Mouse (Mus musculus): ENCODE results near the gene Mnd1. TPM values are rescaled to one million over a fixed set of nuclear protein-coding genes. Genes with fewer than 3 reads are reported as not detected.
A peak's percentile ranks its signal among the peaks of the same experiment; 100 is the strongest.

Mnd1 gene
- polyA plus RNA-seq, 1 experiment from 2014 or later: 13.6 TPM

- no peak for DNase-seq (ENCODE audit: low spot score)
- H3K4me2 ChIP-seq (ENCODE audit: low read length): no peak overlapping the region
- peak; percentile 55; the same call in 1 of the 2 replicates for ATAC-seq (replicated peaks; ENCODE audit: low FRiP score, low TSS enrichment, low read depth)
- WGBS: 57% methylated on average over 11 of the region's 11 CpGs
- peaks cover 11% of the 10 kb centered on the region; the same call in 1 of the 2 replicates for H3K4me1 ChIP-seq (replicated peaks; ENCODE audit: control insufficient read depth, insufficient read depth, low read length)
- no peaks in the 10 kb centered on the region for H3K27me3 ChIP-seq (replicated peaks; ENCODE audit: control insufficient read depth, insufficient read depth, low read length)
- H3K36me3 ChIP-seq (ENCODE audit: control insufficient read depth, insufficient read depth, low read length): no peaks in the 10 kb centered on the region
- H3K9ac ChIP-seq (ENCODE audit: low read length): no peak overlapping the region
- no peak overlapping the region; the same call in 1 of the 2 replicates for H3K27ac ChIP-seq (ENCODE audit: low read depth)
- H3K9me3 ChIP-seq (ENCODE audit: control insufficient read depth, low read length): no peaks in the 10 kb centered on the region
- no peak overlapping the region for H3K4me3 ChIP-seq (ENCODE audit: low read depth, low read length)
Measured at GRCm38 (mm10) chr3:84128871-84129870, 26.4 kb downstream of the Mnd1 start.

GRCm38 (mm10) chr3:84127431-84127830 is 28.2 kb downstream of the Mnd1 start:
- no peak for ATAC-seq (replicated peaks; ENCODE audit: low FRiP score, low TSS enrichment, low read depth)
- H3K27ac ChIP-seq (ENCODE audit: low read depth): no peak overlapping the region

GRCm38 (mm10) chr3:84126721-84127120 is 28.9 kb downstream of the Mnd1 start:
- Histone ChIP-seq H3K4me3 (ENCODE audit: low read depth, low read length) (no peak overlapping the region), H3K4me2 (ENCODE audit: low read length) (no peak overlapping the region), H3K27me3 (replicated peaks; ENCODE audit: control insufficient read depth, insufficient read depth, low read length) (no peaks in the 10 kb centered on the region), H3K4me1 (replicated peaks; ENCODE audit: control insufficient read depth, insufficient read depth, low read length) (peaks cover 11% of the 10 kb centered on the region; the same call in 1 of the 2 replicates), H3K36me3 (ENCODE audit: control insufficient read depth, insufficient read depth, low read length) (no peaks in the 10 kb centered on the region), H3K9me3 (ENCODE audit: control insufficient read depth, low read length) (no peaks in the 10 kb centered on the region), H3K27ac (ENCODE audit: low read depth) (no peak overlapping the region), H3K9ac (ENCODE audit: low read length) (no peak overlapping the region)
- ATAC-seq (replicated peaks; ENCODE audit: low FRiP score, low TSS enrichment, low read depth) (no peak), DNase-seq (ENCODE audit: low spot score) (no peak)
- 81% methylated on average over 3 of the region's 3 CpGs for WGBS

More at GRCm38 (mm10) chr3:84127431-84127830, 28.2 kb downstream of the Mnd1 start:
- no peak for DNase-seq (ENCODE audit: low spot score)
- H3K4me1 ChIP-seq (replicated peaks; ENCODE audit: control insufficient read depth, insufficient read depth, low read length): peaks cover 11% of the 10 kb centered on the region; the same call in 1 of the 2 replicates
- WGBS: 58% methylated on average over 2 of the region's 2 CpGs
- no peaks in the 10 kb centered on the region for H3K9me3 ChIP-seq (ENCODE audit: control insufficient read depth, low read length)
- no peaks in the 10 kb centered on the region for H3K36me3 ChIP-seq (ENCODE audit: control insufficient read depth, insufficient read depth, low read length)
- no peak overlapping the region for H3K9ac ChIP-seq (ENCODE audit: low read length)
- no peaks in the 10 kb centered on the region for H3K27me3 ChIP-seq (replicated peaks; ENCODE audit: control insufficient read depth, insufficient read depth, low read length)
- no peak overlapping the region for H3K4me2 ChIP-seq (ENCODE audit: low read length)
- no peak overlapping the region for H3K4me3 ChIP-seq (ENCODE audit: low read depth, low read length)

- Histone ChIP-seq H3K36me3 (ENCODE audit: control insufficient read depth, insufficient read depth, low read length) (no peaks in the 10 kb centered on the region), H3K4me3 (ENCODE audit: low read depth, low read length) (no peak overlapping the region), H3K9ac (ENCODE audit: low read length) (no peak overlapping the region), H3K4me1 (replicated peaks; ENCODE audit: control insufficient read depth, insufficient read depth, low read length) (peaks cover 6% of the 10 kb centered on the region; the same call in 1 of the 2 replicates), H3K27ac (ENCODE audit: low read depth) (no peak overlapping the region), H3K4me2 (ENCODE audit: low read length) (no peak overlapping the region), H3K9me3 (ENCODE audit: control insufficient read depth, low read length) (no peaks in the 10 kb centered on the region), H3K27me3 (replicated peaks; ENCODE audit: control insufficient read depth, insufficient read depth, low read length) (no peaks in the 10 kb centered on the region)
- whole genome bisulfite sequencing: 61% methylated on average over 6 of the region's 6 CpGs
- no peak for DNase-seq (ENCODE audit: low spot score)
- ATAC-seq (replicated peaks; ENCODE audit: low FRiP score, low TSS enrichment, low read depth): no peak
Measured at GRCm38 (mm10) chr3:84125704-84126289, 29.8 kb downstream of the Mnd1 start.

- Histone ChIP-seq H3K4me2 (ENCODE audit: low read length) (no peak overlapping the region), H3K36me3 (ENCODE audit: control insufficient read depth, insufficient read depth, low read length) (no peaks in the 10 kb centered on the region), H3K9me3 (ENCODE audit: control insufficient read depth, low read length) (no peaks in the 10 kb centered on the region), H3K9ac (ENCODE audit: low read length) (no peak overlapping the region), H3K27me3 (replicated peaks; ENCODE audit: control insufficient read depth, insufficient read depth, low read length) (no peaks in the 10 kb centered on the region), H3K4me3 (ENCODE audit: low read depth, low read length) (no peak overlapping the region), H3K4me1 (replicated peaks; ENCODE audit: control insufficient read depth, insufficient read depth, low read length) (no peaks in the 10 kb centered on the region), H3K27ac (ENCODE audit: low read depth) (no peak overlapping the region)
- peak; percentile 48 for DNase-seq (ENCODE audit: low spot score)
- no peak for ATAC-seq (replicated peaks; ENCODE audit: low FRiP score, low TSS enrichment, low read depth)
- 70% methylated on average over 3 of the region's 3 CpGs for WGBS
Measured at GRCm38 (mm10) chr3:84123461-84123860, 32.1 kb downstream of the Mnd1 start.

- H3K27me3 ChIP-seq (replicated peaks; ENCODE audit: control insufficient read depth, insufficient read depth, low read length): no peaks in the 10 kb centered on the region
- no peak for ATAC-seq (replicated peaks; ENCODE audit: low FRiP score, low TSS enrichment, low read depth)
- no peak overlapping the region for H3K4me3 ChIP-seq (ENCODE audit: low read depth, low read length)
- no peaks in the 10 kb centered on the region for H3K36me3 ChIP-seq (ENCODE audit: control insufficient read depth, insufficient read depth, low read length)
- H3K9ac ChIP-seq (ENCODE audit: low read length): no peak overlapping the region
- WGBS: 77% methylated on average over 7 of the region's 7 CpGs
- no peaks in the 10 kb centered on the region for H3K4me1 ChIP-seq (replicated peaks; ENCODE audit: control insufficient read depth, insufficient read depth, low read length)
- no peaks in the 10 kb centered on the region for H3K9me3 ChIP-seq (ENCODE audit: control insufficient read depth, low read length)
- no peak for DNase-seq (ENCODE audit: low spot score)
- no peak overlapping the region for H3K27ac ChIP-seq (ENCODE audit: low read depth)
- H3K4me2 ChIP-seq (ENCODE audit: low read length): no peak overlapping the region
Measured at GRCm38 (mm10) chr3:84118718-84119117, 36.9 kb downstream of the Mnd1 start.

- H3K9me3 ChIP-seq (ENCODE audit: control insufficient read depth, low read length): no peaks in the 10 kb centered on the region
- DNase-seq (ENCODE audit: low spot score) (no peak), ATAC-seq (replicated peaks; ENCODE audit: low FRiP score, low TSS enrichment, low read depth) (no peak)
- no peaks in the 10 kb centered on the region for H3K27me3 ChIP-seq (replicated peaks; ENCODE audit: control insufficient read depth, insufficient read depth, low read length)
- H3K36me3 ChIP-seq (ENCODE audit: control insufficient read depth, insufficient read depth, low read length): no peaks in the 10 kb centered on the region
- H3K4me1 ChIP-seq (replicated peaks; ENCODE audit: control insufficient read depth, insufficient read depth, low read length): no peaks in the 10 kb centered on the region
- H3K4me2 ChIP-seq (ENCODE audit: low read length): no peak overlapping the region
- H3K9ac ChIP-seq (ENCODE audit: low read length): no peak overlapping the region
- no peak overlapping the region for H3K4me3 ChIP-seq (ENCODE audit: low read depth, low read length)
- H3K27ac ChIP-seq (ENCODE audit: low read depth): no peak overlapping the region
- WGBS: 71% methylated on average over 7 of the region's 7 CpGs
Measured at GRCm38 (mm10) chr3:84118178-84118577, 37.4 kb downstream of the Mnd1 start.

GRCm38 (mm10) chr3:84108614-84109013 is 47.0 kb downstream of the Mnd1 start:
- no peak overlapping the region for H3K9ac ChIP-seq (ENCODE audit: low read length)
- H3K9me3 ChIP-seq (ENCODE audit: control insufficient read depth, low read length): no peaks in the 10 kb centered on the region
- WGBS: 78% methylated on average over 2 of the region's 2 CpGs
- H3K27me3 ChIP-seq (replicated peaks; ENCODE audit: control insufficient read depth, insufficient read depth, low read length): no peaks in the 10 kb centered on the region
- no peaks in the 10 kb centered on the region for H3K4me1 ChIP-seq (replicated peaks; ENCODE audit: control insufficient read depth, insufficient read depth, low read length)
- no peak for DNase-seq (ENCODE audit: low spot score)
- no peak overlapping the region for H3K4me2 ChIP-seq (ENCODE audit: low read length)
- H3K27ac ChIP-seq (ENCODE audit: low read depth): no peak overlapping the region
- ATAC-seq (replicated peaks; ENCODE audit: low FRiP score, low TSS enrichment, low read depth): no peak
- no peaks in the 10 kb centered on the region for H3K36me3 ChIP-seq (ENCODE audit: control insufficient read depth, insufficient read depth, low read length)
- no peak overlapping the region for H3K4me3 ChIP-seq (ENCODE audit: low read depth, low read length)

Data from intestine, embryonic 14.5 days (tissue).